Mouse (Mus musculus): ENCODE data around the gene Olfr657.

DNA sequence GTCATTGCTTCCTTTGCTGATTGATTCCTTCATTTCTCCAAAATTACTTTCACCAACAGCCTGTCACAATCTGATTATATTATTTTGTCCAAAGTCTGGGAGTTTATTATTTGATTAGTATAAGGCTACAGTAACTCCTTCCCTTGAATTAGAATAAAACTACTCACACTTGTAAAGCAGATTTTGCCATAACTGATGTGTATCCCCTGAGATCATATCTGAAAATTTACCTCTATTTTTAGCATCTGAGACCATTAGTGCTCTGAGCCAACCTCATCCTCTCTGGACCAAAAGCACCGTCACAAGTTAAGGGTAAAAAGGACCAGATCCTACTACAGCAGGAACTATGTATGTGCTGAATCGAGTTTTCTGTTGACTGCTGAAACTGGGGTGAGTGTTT lies 47.6 kb upstream of the Olfr657 start, which contains the start of gene Olfr653:
- TF ChIP-seq CTCF (IDR thresholded peaks at IDR 0.05; ENCODE audit: insufficient read depth, low read depth, low read length) (no peak), POLR2A (IDR thresholded peaks at IDR 0.05; ENCODE audit: insufficient read depth, low read depth, low read length) (no peak)

Data from olfactory bulb, adult 2 months (tissue).